Mouse (Mus musculus): ENCODE measurements at regions not wholly inside any gene's neighbourhood (a gene's known extent, or its start where the extent isn't known, plus 50 kb on each side); places are given as distances from the start of the nearest gene placed in this dataset.
"Not testable (repeated sequence)": the region's sequence is repeated elsewhere in the genome, so short reads cannot be mapped to it uniquely, and the experiment has no call there.

GRCm38 (mm10) chr15:42166546-42166945, 2032.4 kb downstream of the 9330182O14Rik start:
- Histone ChIP-seq H3K36me3 (ENCODE audit: control insufficient read depth, insufficient read depth, low read length, poor library complexity, severe bottlenecking) (no peaks in the 10 kb centered on the region), H3K27me3 (ENCODE audit: control insufficient read depth, insufficient read depth, low read length, poor library complexity, severe bottlenecking) (no peaks in the 10 kb centered on the region)
- peak; percentile 5 for DNase-seq (ENCODE audit: low read depth, low spot score)

GRCm38 (mm10) chr15:42177766-42178165, 2043.6 kb downstream of the 9330182O14Rik start:
- H3K27me3 ChIP-seq (ENCODE audit: control insufficient read depth, insufficient read depth, low read length, poor library complexity, severe bottlenecking); H3K36me3 ChIP-seq (ENCODE audit: control insufficient read depth, insufficient read depth, low read length, poor library complexity, severe bottlenecking): not testable (repeated sequence)
- DNase-seq (ENCODE audit: low read depth, low spot score): peak; percentile 70

GRCm38 (mm10) chr15:42207187-42207846, 2073.2 kb downstream of the 9330182O14Rik start:
- no peak for DNase-seq (ENCODE audit: low read depth, low spot score)
- no peaks in the 10 kb centered on the region for H3K27me3 ChIP-seq (ENCODE audit: control insufficient read depth, insufficient read depth, low read length, poor library complexity, severe bottlenecking)
- H3K36me3 ChIP-seq (ENCODE audit: control insufficient read depth, insufficient read depth, low read length, poor library complexity, severe bottlenecking): no peaks in the 10 kb centered on the region

GRCm38 (mm10) chr15:42219496-42219895, 2085.3 kb downstream of the 9330182O14Rik start:
- Histone ChIP-seq H3K27me3 (ENCODE audit: control insufficient read depth, insufficient read depth, low read length, poor library complexity, severe bottlenecking) (no peaks in the 10 kb centered on the region), H3K36me3 (ENCODE audit: control insufficient read depth, insufficient read depth, low read length, poor library complexity, severe bottlenecking) (no peaks in the 10 kb centered on the region)
- DNase-seq (ENCODE audit: low read depth, low spot score): peak; percentile 14

- Histone ChIP-seq H3K36me3 (ENCODE audit: control insufficient read depth, insufficient read depth, low read length, poor library complexity, severe bottlenecking) (no peaks in the 10 kb centered on the region), H3K27me3 (ENCODE audit: control insufficient read depth, insufficient read depth, low read length, poor library complexity, severe bottlenecking) (no peaks in the 10 kb centered on the region)
- no peak for DNase-seq (ENCODE audit: low read depth, low spot score)
Measured at GRCm38 (mm10) chr15:42220005-42220404, 2085.8 kb downstream of the 9330182O14Rik start.

- H3K36me3 ChIP-seq (ENCODE audit: control insufficient read depth, insufficient read depth, low read length, poor library complexity, severe bottlenecking): no peaks in the 10 kb centered on the region
- no peak for DNase-seq (ENCODE audit: low read depth, low spot score)
Measured at GRCm38 (mm10) chr15:42225006-42225405, 2090.8 kb downstream of the 9330182O14Rik start.

GRCm38 (mm10) chr15:42231692-42232091, 2097.5 kb downstream of the 9330182O14Rik start:
- DNase-seq (ENCODE audit: low read depth, low spot score): no peak
- Histone ChIP-seq H3K27me3 (ENCODE audit: control insufficient read depth, insufficient read depth, low read length, poor library complexity, severe bottlenecking) (no peaks in the 10 kb centered on the region), H3K36me3 (ENCODE audit: control insufficient read depth, insufficient read depth, low read length, poor library complexity, severe bottlenecking) (no peaks in the 10 kb centered on the region)

More at GRCm38 (mm10) chr15:42225006-42225405, 2090.8 kb downstream of the 9330182O14Rik start:
- no peaks in the 10 kb centered on the region for H3K27me3 ChIP-seq (ENCODE audit: control insufficient read depth, insufficient read depth, low read length, poor library complexity, severe bottlenecking)

GRCm38 (mm10) chr15:42246812-42247211, 2112.6 kb downstream of the 9330182O14Rik start:
- DNase-seq (ENCODE audit: low read depth, low spot score): no peak
- H3K36me3 ChIP-seq (ENCODE audit: control insufficient read depth, insufficient read depth, low read length, poor library complexity, severe bottlenecking): no peaks in the 10 kb centered on the region
- no peaks in the 10 kb centered on the region for H3K27me3 ChIP-seq (ENCODE audit: control insufficient read depth, insufficient read depth, low read length, poor library complexity, severe bottlenecking)

GRCm38 (mm10) chr15:42252730-42253330, 2118.7 kb downstream of the 9330182O14Rik start:
- no peak for DNase-seq (ENCODE audit: low read depth, low spot score)
- Histone ChIP-seq H3K36me3 (ENCODE audit: control insufficient read depth, insufficient read depth, low read length, poor library complexity, severe bottlenecking) (no peaks in the 10 kb centered on the region), H3K27me3 (ENCODE audit: control insufficient read depth, insufficient read depth, low read length, poor library complexity, severe bottlenecking) (no peaks in the 10 kb centered on the region; the same call in 1 of the 2 replicates)

GRCm38 (mm10) chr15:42256343-42256742, 2122.2 kb downstream of the 9330182O14Rik start:
- no peak for DNase-seq (ENCODE audit: low read depth, low spot score)
- Histone ChIP-seq H3K36me3 (ENCODE audit: control insufficient read depth, insufficient read depth, low read length, poor library complexity, severe bottlenecking) (no peaks in the 10 kb centered on the region), H3K27me3 (ENCODE audit: control insufficient read depth, insufficient read depth, low read length, poor library complexity, severe bottlenecking) (no peaks in the 10 kb centered on the region; the same call in 1 of the 2 replicates)

- no peak for DNase-seq (ENCODE audit: low read depth, low spot score)
- Histone ChIP-seq H3K27me3 (ENCODE audit: control insufficient read depth, insufficient read depth, low read length, poor library complexity, severe bottlenecking) (no peaks in the 10 kb centered on the region), H3K36me3 (ENCODE audit: control insufficient read depth, insufficient read depth, low read length, poor library complexity, severe bottlenecking) (no peaks in the 10 kb centered on the region)
Measured at GRCm38 (mm10) chr15:42275117-42275516, 2141.0 kb downstream of the 9330182O14Rik start.

GRCm38 (mm10) chr15:42277247-42277646, 2143.1 kb downstream of the 9330182O14Rik start:
- no peaks in the 10 kb centered on the region for H3K27me3 ChIP-seq (ENCODE audit: control insufficient read depth, insufficient read depth, low read length, poor library complexity, severe bottlenecking)
- no peak for DNase-seq (ENCODE audit: low read depth, low spot score)
- no peaks in the 10 kb centered on the region for H3K36me3 ChIP-seq (ENCODE audit: control insufficient read depth, insufficient read depth, low read length, poor library complexity, severe bottlenecking)

GRCm38 (mm10) chr15:42280810-42281209, 2146.6 kb downstream of the 9330182O14Rik start:
- no peaks in the 10 kb centered on the region for H3K27me3 ChIP-seq (ENCODE audit: control insufficient read depth, insufficient read depth, low read length, poor library complexity, severe bottlenecking)
- no peak for DNase-seq (ENCODE audit: low read depth, low spot score)

GRCm38 (mm10) chr15:42296406-42296805, 2162.2 kb downstream of the 9330182O14Rik start:
- no peak for DNase-seq (ENCODE audit: low read depth, low spot score)
- Histone ChIP-seq H3K27me3 (ENCODE audit: control insufficient read depth, insufficient read depth, low read length, poor library complexity, severe bottlenecking) (no peaks in the 10 kb centered on the region), H3K36me3 (ENCODE audit: control insufficient read depth, insufficient read depth, low read length, poor library complexity, severe bottlenecking) (no peaks in the 10 kb centered on the region)

More at GRCm38 (mm10) chr15:42280810-42281209, 2146.6 kb downstream of the 9330182O14Rik start:
- H3K36me3 ChIP-seq (ENCODE audit: control insufficient read depth, insufficient read depth, low read length, poor library complexity, severe bottlenecking): no peaks in the 10 kb centered on the region

GRCm38 (mm10) chr15:42297430-42297829, 2163.3 kb downstream of the 9330182O14Rik start:
- no peak for DNase-seq (ENCODE audit: low read depth, low spot score)
- Histone ChIP-seq H3K27me3 (ENCODE audit: control insufficient read depth, insufficient read depth, low read length, poor library complexity, severe bottlenecking) (no peaks in the 10 kb centered on the region), H3K36me3 (ENCODE audit: control insufficient read depth, insufficient read depth, low read length, poor library complexity, severe bottlenecking) (no peaks in the 10 kb centered on the region)

Measured in splenic B cell, adult 2 months (primary cell).